Mouse (Mus musculus) urinary bladder, adult 2 months (tissue): ENCODE data around the gene Rdh5. TPM values are rescaled to one million over a fixed set of nuclear protein-coding genes. Genes with fewer than 3 reads are reported as not detected.
A peak's percentile ranks its signal among the peaks of the same experiment; 100 is the strongest.

ENCODE experiments used
- DNase-seq: peaks from one replicate; pipeline ENCODE4 v3.0.0; 2022; ENCODE audit warnings: low spot score
- polyA plus RNA-seq: library from polyadenylated mRNA; depleted of rRNA; stranded (reverse); fragments of >200 nt; gene quantifications from 2 replicates; pipeline ENCODE4 v1.2.3, GENCODE M21; 2012; rRNA removed

Gene Rdh5
- 24.2 and 35.0 TPM in 2 replicates for polyA plus RNA-seq

DNA sequence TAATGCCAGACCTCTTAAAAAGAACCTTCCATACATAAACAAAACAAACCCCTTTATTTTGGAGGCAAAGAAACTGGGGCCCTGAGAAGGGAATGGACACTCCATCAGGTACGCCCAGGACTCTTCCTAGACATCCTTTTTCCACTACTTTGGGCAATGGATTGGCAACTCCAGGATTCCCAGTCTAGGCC, at the start of gene Rdh5:
TSS of gene Rdh5 (minus strand) at position 67 of the 191 bp plus-strand sequence.
- no peak for DNase-seq

GRCm38 (mm10) chr10:128970740-128971250, 48.1 kb upstream of the Rdh5 start:
- DNase-seq, result no peak

DNA sequence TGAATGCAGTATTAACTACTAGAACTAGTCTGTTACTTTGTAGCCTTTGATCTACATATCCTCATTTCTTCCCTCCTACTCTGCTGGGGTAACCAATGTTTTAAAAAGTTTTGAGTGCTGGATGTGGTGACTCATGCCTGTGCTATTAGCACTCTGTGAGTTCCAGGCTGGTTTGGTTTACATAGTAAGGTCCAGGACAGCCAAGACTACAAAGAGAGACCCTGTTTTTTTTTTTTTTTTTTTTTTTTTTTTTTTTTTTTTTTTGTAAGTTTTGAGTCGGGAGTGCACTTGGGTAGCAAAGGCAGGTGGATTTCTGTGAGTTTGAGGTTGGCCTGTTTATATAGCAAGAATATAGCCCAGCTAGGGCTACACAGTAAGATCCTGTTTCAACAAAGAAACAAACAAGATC, 45.7 kb upstream of the Rdh5 start:
- DNase-seq, result no peak

GRCm38 (mm10) chr10:128965871-128966270, 43.2 kb upstream of the Rdh5 start:
- DNase-seq, result no peak

GRCm38 (mm10) chr10:128964961-128965360, 42.3 kb upstream of the Rdh5 start:
- no peak for DNase-seq

DNA sequence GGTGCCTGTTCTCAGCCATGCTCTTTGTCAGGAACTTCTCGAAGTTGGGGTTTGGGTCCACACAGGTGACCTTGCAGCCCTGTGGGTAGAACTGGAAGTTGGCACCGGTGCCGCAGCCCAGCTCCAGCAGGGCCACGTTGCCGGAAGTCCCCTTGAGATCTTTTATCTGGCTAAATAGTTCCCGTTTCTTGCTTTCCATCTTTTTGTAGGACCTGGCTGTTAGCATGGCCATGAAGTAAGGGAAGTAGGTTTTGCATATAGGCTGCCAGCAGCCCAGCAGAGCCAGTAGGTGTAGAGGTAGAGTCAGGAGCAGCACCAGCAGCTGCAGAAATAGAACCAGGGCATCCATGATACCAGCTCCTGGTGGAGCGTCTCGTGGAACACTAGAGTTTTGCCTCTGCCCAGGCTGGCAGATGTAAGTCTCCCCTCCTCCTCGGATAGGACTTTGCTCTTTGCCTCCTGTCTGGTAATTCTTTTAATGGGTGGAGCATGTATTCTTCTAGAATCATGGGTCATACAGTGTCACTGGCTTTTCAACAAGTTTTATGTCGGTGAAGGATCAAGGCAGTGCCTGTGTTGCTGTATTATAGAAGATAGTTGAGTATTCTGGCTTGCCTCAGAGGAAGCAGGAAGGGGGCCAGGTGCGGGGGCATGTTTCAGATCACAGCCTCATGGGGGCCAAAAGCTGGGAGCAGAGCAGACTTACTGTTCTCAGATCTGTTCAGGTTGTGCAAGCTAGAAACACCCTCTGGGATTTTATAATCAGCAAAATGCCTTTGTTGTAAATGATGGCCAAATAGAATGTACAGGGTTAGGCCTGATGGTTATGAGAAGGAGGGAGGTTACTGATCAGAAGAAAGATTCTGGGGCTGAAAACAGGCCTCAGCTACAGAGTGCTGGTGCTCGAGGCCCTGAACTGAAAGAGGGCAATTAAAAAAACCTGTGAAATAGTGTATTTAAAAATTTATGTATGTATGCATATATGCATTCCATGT, 38.2 kb upstream of the Rdh5 start, which contains the start of gene Mettl7b:
TSS of gene Mettl7b (minus strand) at position 399 of the 995 bp plus-strand sequence.
- no peak for DNase-seq

DNA sequence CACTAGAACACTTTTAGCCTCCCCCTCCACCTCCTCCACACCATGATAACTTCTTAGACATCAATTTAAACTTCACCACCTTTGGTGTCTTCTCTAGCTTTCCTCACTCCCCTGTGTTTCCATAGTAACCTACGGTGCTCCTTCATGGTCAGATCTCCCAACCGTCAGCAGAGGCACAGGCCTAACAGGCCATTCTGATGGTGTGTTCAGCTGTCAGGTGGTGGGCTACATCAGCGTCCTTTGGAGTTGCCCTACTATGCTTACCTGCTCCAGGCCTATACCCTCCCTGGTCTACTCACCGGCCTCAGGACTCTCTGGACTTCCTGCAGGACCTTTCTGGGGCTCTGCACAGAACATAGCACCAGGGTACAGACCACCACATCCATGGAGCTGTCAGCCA, 37.5 kb upstream of the Rdh5 start:
- DNase-seq, result no peak

- DNase-seq, result no peak
These were observed 35.7 kb upstream of the Rdh5 start for GRCm38 (mm10) chr10:128958340-128958739.

- no peak for DNase-seq
These were observed 27.7 kb upstream of the Rdh5 start for GRCm38 (mm10) chr10:128950208-128950887.

DNA sequence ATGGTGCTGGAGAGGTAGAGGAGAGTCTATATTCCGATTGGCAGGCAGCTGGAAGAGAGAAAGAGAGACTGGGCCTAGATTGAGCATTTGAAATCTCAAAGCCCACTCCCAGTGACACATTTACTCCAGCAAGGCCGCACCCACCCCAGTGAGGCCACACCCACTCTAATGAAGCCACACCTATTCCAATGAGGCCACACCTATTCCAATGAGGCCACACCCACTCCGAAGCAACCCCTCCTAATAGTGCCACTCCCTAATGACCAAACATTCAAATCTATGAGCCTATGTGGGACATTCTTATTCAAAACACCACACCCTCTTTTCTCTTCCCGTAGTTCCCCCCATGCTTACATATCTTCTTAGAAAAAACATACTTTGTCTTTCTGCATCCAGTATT, 24.8 kb upstream of the Rdh5 start:
- no peak for DNase-seq

DNA sequence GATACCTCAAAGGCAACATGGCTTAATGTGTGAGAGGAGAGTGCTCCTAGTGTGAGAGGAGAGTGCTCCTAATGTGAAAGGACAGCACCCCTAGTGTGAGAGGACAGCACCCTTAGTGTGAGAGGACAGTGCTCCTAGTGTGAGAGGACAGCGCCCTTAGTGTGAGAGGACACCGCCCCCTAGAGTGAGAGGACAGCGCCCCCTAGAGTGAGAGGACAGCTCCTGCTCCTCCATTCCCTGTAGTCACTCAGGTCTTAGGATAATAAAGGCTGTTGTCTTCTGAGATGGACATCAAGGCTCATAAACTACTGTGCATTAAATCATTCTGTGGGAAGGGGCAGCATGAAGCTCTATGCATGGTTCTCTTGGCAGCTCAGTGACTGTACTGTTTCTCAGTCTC, 23.0 kb upstream of the Rdh5 start:
- no peak for DNase-seq

- DNase-seq, result no peak
These were observed 17.9 kb upstream of the Rdh5 start for GRCm38 (mm10) chr10:128940475-128941061.

GRCm38 (mm10) chr10:128938974-128939373, 16.3 kb upstream of the Rdh5 start:
- no peak for DNase-seq

- DNase-seq, result no peak
These were observed 15.8 kb upstream of the Rdh5 start for GRCm38 (mm10) chr10:128938457-128938856.

DNA sequence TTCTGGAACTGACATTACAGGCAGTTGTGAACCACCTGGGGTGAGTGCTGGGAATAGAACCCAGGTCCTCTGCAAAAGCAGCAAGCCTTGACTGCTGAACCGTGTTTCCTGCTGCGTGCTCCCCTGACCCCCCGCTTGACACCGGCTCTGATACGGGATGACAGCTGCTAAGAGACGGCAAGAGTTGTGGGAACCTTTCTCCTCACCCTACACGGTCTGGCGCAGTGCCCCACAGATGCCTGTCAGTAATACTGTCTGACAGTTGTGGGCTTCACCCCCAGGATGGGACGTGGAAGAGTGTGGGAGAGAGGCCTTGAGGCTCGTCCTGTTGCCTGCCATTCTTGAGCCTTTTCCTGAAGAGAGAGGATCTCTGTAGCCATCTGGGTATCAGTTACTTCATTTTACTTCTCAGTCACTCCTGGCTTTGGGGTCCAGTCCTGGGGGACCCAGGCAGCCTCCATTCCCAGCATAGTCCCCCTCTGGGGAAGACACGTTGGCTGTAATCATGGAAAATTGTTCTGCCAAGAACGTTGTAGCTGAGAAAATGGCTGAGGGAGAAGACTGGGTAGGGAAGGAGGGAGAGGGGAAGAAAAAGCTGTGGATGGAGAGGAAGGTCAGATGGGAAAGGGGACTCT, 15.2 kb upstream of the Rdh5 start:
- no peak for DNase-seq

DNA sequence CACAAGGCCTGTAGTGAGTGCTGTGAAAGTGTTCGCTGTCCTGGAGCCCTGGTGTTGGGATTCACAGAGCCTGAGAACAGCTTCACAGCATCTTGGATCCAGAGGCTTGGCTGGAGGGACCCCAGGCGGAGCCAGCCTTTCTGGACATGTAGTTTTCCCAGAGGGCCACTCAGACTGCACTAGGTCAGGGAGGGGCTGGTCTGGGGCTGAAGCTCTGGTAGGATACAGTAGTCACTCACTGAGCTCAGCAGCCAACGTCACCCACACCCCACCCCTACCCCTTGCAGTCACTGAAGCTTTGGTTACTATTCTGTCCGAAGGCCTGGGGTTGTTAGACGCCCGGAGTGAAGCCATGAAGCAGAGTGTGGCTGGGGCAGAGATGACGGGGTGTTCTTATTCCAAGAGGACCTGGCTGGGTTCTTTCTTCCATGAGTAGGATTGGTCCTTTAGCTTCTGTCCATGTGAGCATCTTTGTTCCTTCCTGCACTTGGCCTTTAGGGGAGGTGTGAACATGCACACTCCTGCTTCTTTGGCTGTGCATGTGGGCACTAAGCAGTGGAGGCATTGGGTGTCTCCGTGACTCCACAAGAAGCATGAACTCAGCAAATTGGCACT, 13.2 kb upstream of the Rdh5 start:
- no peak for DNase-seq

- no peak for DNase-seq
These were observed 12.5 kb upstream of the Rdh5 start for GRCm38 (mm10) chr10:128934997-128935787.

DNA sequence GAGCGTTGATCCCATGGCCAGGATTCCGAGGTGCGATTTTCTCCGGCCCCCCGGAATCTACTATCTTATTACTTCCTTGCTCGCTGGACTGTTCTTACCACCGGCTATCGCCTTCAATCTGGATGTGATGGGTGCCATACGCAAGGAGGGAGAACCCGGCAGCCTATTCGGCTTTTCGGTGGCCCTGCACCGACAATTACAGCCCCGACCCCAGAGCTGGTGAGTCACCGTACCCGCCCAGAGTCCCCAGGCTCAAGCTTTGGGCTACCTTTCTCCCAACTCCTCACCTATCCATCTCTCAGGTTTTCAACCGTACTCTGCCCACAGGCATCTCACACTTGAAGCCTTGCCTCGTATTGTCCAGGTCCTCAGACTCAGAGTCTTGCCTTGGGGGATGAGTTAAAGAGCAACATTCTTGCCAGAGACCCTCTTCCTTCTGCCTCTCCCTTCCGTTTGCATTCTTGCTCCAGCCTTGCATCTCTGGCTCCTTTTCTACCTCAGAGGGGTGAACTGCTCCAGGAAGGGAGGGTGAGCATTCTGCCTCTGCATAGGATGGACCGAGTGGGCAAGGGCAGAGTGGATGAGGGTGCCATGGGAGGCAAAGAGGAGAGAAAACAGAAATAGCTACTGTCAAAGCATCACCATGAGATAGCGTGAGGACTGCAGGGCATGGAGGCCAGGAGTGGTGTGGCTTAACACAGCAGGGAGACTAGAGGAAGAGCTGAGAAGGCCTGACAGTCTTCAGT, 11.5 kb upstream of the Rdh5 start:
- DNase-seq, result no peak

GRCm38 (mm10) chr10:128933574-128933973, 10.9 kb upstream of the Rdh5 start, which contains the start of gene Itga7:
Itga7 (plus strand) TSS chr10:128933818.
- DNase-seq, result peak; percentile 34

- no peak for DNase-seq
These were observed 8.8 kb upstream of the Rdh5 start for GRCm38 (mm10) chr10:128931441-128931840.
